Mouse (Mus musculus) heart, adult 2 months (tissue): ENCODE data around the gene Rfc4. TPM values are rescaled to one million over a fixed set of nuclear protein-coding genes. Genes with fewer than 3 reads are reported as not detected.
A peak's percentile ranks its signal among the peaks of the same experiment; 100 is the strongest.
"Not testable (repeated sequence)": the region's sequence is repeated elsewhere in the genome, so short reads cannot be mapped to it uniquely, and the experiment has no call there.

Experiments used
- DNase-seq, 2 experiments: peaks; one replicate each; pipeline ENCODE4 v3.0.0; 2021
- H3K27ac ChIP-seq: fragments of 200-600 bp; 2 replicates; pipeline ENCODE4 v1.8.1; 2022
- H3K27me3 ChIP-seq: fragments of 200-500 bp; 2 replicates; pipeline ENCODE4 v1.6.1; 2012; ENCODE audit warnings: mild to moderate bottlenecking, low read length, inconsistent platforms, mixed read lengths; ENCODE audit not compliant: control insufficient read depth, insufficient read depth
- H3K36me3 ChIP-seq: fragments of 200-500 bp; 2 replicates; pipeline ENCODE4 v1.6.1; 2012; ENCODE audit warnings: low read length, inconsistent platforms; ENCODE audit not compliant: control insufficient read depth, insufficient read depth
- H3K4me1 ChIP-seq: fragments of 200-500 bp; 2 replicates; pipeline ENCODE4 v1.6.1; 2011; ENCODE audit warnings: low read length; ENCODE audit not compliant: control insufficient read depth, insufficient read depth
- H3K4me3 ChIP-seq: fragments of 200-600 bp; 2 replicates; pipeline ENCODE4 v1.8.1; 2022
- H3K79me2 ChIP-seq: fragments of 200-500 bp; replicated peaks from 2 replicates; pipeline ENCODE4 v1.6.1; 2012; ENCODE audit warnings: mild to moderate bottlenecking, inconsistent platforms, low read length, moderate library complexity, mixed read lengths; ENCODE audit not compliant: control insufficient read depth, insufficient read depth
- H3K9ac ChIP-seq: fragments of 200-500 bp; 2 replicates; pipeline ENCODE4 v1.6.1; 2012; ENCODE audit warnings: low read depth, mild to moderate bottlenecking, control low read depth, inconsistent platforms, low read length, mixed read lengths
- CTCF ChIP-seq: fragments of 200-600 bp; IDR thresholded peaks from 2 replicates; pipeline ENCODE4 v1.8.1; 2022; ENCODE audit warnings: antibody characterized with exemption, mild to moderate bottlenecking, moderate library complexity
- EP300 ChIP-seq: fragments of 200-500 bp; IDR thresholded peaks from 2 replicates; pipeline ENCODE4 v1.6.1; 2011; ENCODE audit warnings: low read depth, low read length, control low read depth; ENCODE audit not compliant: insufficient read depth
- POLR2A ChIP-seq: fragments of 200-500 bp; IDR thresholded peaks from 2 replicates; pipeline ENCODE4 v1.6.1; 2011; ENCODE audit warnings: mild to moderate bottlenecking, low read depth, low read length, control low read depth; ENCODE audit not compliant: insufficient read depth
- WGBS: fragments of 180-500 bp; shearing (Covaris S2); methylation state at CpG from one replicate; pipeline ENCODE4 v1.1.7; 2018; 5-methylcytosine and 5-hydroxymethylcytosine counted together
- intact Hi-C: fragments of 180-260 bp; cut with DNase I; formaldehyde crosslinking; loops from one replicate; pipeline ENCODE4 v1.15.1; 2025
- polyA plus RNA-seq: library from polyadenylated mRNA; depleted of rRNA; stranded (reverse); fragments of >200 nt; gene quantifications from 2 replicates; pipeline ENCODE4 v1.2.3, GENCODE M21; 2012
- total RNA-seq, 2 experiments: library from RNA; stranded (reverse); gene quantifications; 2 replicates each; pipeline ENCODE4 v1.2.3; 2021

Gene Rfc4
- total and polyA plus RNA-seq, 3 experiments = 1.5 to 7.3 (median 6.2) TPM

DNA sequence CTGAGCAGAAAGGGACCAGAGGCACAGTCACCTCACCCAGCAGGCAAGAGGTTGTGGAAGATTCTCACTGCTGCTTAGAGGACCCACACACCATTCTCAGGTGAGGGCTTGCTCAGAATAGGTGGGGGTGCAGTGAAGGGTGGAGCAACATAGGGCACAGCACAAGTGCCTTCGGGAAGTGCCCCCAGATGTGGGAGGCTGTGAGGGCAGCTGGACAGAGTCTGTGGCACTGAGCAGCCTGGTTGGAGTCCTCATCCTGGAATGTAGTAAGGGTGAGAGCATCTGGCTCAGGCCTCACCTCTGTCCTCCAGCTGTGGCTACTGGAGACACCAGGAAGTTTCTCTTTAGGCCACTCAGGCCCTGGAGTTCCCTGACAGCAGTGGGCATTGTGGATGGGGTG lies 30.7 kb downstream of the Rfc4 start:
- H3K36me3 ChIP-seq, H3K4me3 ChIP-seq, intact Hi-C loops, DNase-seq, H3K9ac ChIP-seq, H3K4me1 ChIP-seq, H3K27ac ChIP-seq, H3K79me2 ChIP-seq, H3K27me3 ChIP-seq: not testable (repeated sequence)
- whole genome bisulfite sequencing = 85% methylated on average over 1 of the region's 1 CpGs

DNA sequence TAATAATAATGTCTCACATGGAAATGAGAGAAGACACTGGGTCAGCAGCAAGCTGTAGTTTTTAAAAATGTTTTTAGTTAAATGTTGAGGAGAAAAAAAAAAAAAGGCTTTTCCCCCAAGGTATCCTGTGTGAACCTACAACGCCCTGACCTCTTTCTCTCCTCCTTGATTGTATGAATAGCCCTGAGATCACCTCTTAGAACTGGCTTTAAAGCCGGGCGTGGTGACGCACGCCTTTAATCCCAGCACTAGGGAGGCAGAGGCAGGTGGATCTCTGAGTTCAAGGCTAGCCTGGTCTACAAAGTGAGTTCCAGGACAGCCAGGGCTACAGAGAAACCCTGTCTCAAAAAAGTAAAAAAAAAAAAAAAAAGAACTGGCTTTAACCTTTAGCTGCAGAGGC lies 32.0 kb downstream of the Rfc4 start:
- H3K4me1 ChIP-seq, H3K4me3 ChIP-seq, H3K27me3 ChIP-seq, H3K36me3 ChIP-seq, intact Hi-C loops, H3K79me2 ChIP-seq, DNase-seq, H3K27ac ChIP-seq, H3K9ac ChIP-seq: not testable (repeated sequence)
- 94% methylated on average over 5 of the region's 5 CpGs for WGBS

DNA sequence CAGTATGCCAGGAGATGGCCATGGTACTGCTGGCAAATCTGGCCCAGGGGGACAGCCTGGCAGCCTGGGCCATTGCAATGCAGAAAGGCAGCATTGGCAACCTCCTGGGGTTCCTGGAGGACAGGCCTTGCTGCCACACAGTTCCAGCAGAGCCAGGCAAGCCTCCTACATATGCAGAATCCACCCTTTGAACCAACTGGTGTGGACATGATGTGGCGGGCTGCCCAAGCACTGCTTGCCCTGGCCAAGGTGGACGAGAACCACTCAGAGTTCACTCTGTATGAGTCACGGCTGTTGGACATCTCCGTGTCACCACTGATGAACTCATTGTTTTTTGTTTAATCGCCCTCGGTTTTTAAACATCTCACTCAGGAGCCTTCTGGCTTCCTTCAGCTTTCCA lies 33.4 kb downstream of the Rfc4 start:
- no peaks in the 10 kb centered on the region for H3K36me3 ChIP-seq
- no peak for TF ChIP-seq EP300
- TF ChIP-seq POLR2A = no peak
- TF ChIP-seq CTCF = no peak
- no peaks in the 10 kb centered on the region for H3K27me3 ChIP-seq
- no peak overlapping the region for H3K9ac ChIP-seq
- intact Hi-C loops = no loop called here
- 70% methylated on average over 6 of the region's 6 CpGs for WGBS
- H3K27ac ChIP-seq = no peak overlapping the region
- H3K4me3 ChIP-seq = no peak overlapping the region
- no peak for DNase-seq
- no peaks in the 10 kb centered on the region for H3K79me2 ChIP-seq
- no peaks in the 10 kb centered on the region for H3K4me1 ChIP-seq

- WGBS = 77% methylated on average over 13 of the region's 13 CpGs
- no peak for DNase-seq
- intact Hi-C loops = no loop called here
- no peaks in the 10 kb centered on the region for H3K27me3 ChIP-seq
- no peaks in the 10 kb centered on the region for H3K79me2 ChIP-seq
- no peaks in the 10 kb centered on the region for H3K4me1 ChIP-seq
- no peak overlapping the region for H3K4me3 ChIP-seq
- no peak overlapping the region for H3K9ac ChIP-seq
- no peak overlapping the region for H3K27ac ChIP-seq
- TF ChIP-seq EP300 = no peak
- no peak for TF ChIP-seq CTCF
- no peak for TF ChIP-seq POLR2A
- H3K36me3 ChIP-seq = no peaks in the 10 kb centered on the region
Measured at GRCm38 (mm10) chr16:23093321-23093953, 34.1 kb downstream of the Rfc4 start.

- H3K9ac ChIP-seq, H3K27me3 ChIP-seq, DNase-seq, H3K36me3 ChIP-seq, H3K4me1 ChIP-seq, H3K79me2 ChIP-seq, intact Hi-C loops, H3K4me3 ChIP-seq, H3K27ac ChIP-seq: not testable (repeated sequence)
Measured at GRCm38 (mm10) chr16:23091345-23091744, 36.2 kb downstream of the Rfc4 start.

- not testable (repeated sequence) for H3K4me3 ChIP-seq, H3K9ac ChIP-seq, H3K36me3 ChIP-seq, DNase-seq, H3K27ac ChIP-seq, H3K27me3 ChIP-seq, H3K4me1 ChIP-seq, H3K79me2 ChIP-seq
- 88% methylated on average over 1 of the region's 1 CpGs for WGBS
- intact Hi-C loops = loop anchor here (1.0 kb wide), 1 partner anchor 45 kb away; no protein-coding TSS in a partner anchor
- peak; percentile 55 for TF ChIP-seq CTCF
Measured at GRCm38 (mm10) chr16:23088491-23088890, 39.0 kb downstream of the Rfc4 start.

DNA sequence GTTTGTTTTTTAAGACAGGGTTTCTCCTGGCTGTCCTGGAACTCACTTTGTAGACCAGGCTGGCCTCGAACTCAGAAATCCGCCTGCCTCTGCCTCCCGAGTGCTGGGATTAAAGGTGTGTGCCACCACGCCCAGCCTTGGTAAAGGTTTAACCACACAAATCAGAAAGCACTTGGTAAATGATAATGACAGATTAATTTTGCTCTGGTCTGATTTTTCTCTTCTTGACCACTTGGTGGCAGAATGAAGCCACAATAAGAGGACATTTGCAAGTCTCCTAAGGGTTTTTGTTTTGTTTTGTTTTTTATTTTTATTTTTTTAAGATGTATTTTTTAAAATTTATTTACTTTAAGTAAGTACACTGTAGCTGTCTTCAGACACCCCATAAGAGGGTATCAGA lies 39.8 kb downstream of the Rfc4 start:
- 25% methylated on average over 4 of the region's 4 CpGs for WGBS
- TF ChIP-seq CTCF = peak; percentile 78
- not testable (repeated sequence) for H3K27ac ChIP-seq, H3K4me1 ChIP-seq, H3K27me3 ChIP-seq, DNase-seq, H3K9ac ChIP-seq, H3K4me3 ChIP-seq, H3K36me3 ChIP-seq, H3K79me2 ChIP-seq
- intact Hi-C loops = loop anchor here (1.0 kb wide), 1 partner anchor 46 kb away; no protein-coding TSS in a partner anchor

DNA sequence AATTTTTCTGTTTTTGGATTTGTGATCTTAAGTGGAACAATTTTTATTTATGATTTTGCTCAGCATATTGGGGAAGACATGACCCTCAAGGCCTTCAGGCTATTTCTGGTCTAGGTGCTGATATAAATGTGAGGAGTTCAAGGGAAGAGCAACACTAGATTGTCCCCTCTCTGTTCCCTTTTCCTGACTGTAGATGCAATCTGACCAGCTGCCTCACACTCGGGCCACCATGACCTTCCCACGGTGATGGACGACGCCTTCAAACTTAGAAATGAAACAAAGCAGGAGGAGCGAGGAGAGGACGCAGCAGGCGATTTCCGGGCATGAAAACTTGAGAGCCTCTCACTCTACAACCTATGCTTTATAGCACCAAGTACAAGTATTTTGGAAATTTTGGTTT lies 40.4 kb downstream of the Rfc4 start:
- H3K27me3 ChIP-seq, H3K27ac ChIP-seq, H3K4me3 ChIP-seq, H3K9ac ChIP-seq, H3K4me1 ChIP-seq, intact Hi-C loops, H3K79me2 ChIP-seq, DNase-seq, H3K36me3 ChIP-seq: not testable (repeated sequence)
- WGBS = 58% methylated on average over 8 of the region's 8 CpGs

GRCm38 (mm10) chr16:23077516-23077915 lies 50.0 kb downstream of the Rfc4 start:
- intact Hi-C loops, H3K4me1 ChIP-seq, H3K4me3 ChIP-seq, H3K36me3 ChIP-seq, H3K79me2 ChIP-seq, H3K27ac ChIP-seq, H3K9ac ChIP-seq, H3K27me3 ChIP-seq, DNase-seq: not testable (repeated sequence)
- WGBS = 73% methylated on average over 6 of the region's 6 CpGs
